Mouse (Mus musculus) ES-Bruce4 (cell line): ENCODE measurements around the gene Grm8. TPM values are rescaled to one million over a fixed set of nuclear protein-coding genes. Genes with fewer than 3 reads are reported as not detected.

ENCODE experiments used
- H3K27ac ChIP-seq: 2 replicates; pipeline ENCODE4 v1.5.1; 2012; ENCODE audit warnings: low read length, inconsistent platforms; ENCODE audit not compliant: insufficient read depth
- H3K27me3 ChIP-seq: 2 replicates; pipeline ENCODE4 v1.6.1; 2012; ENCODE audit warnings: mild to moderate bottlenecking, low read length, inconsistent platforms; ENCODE audit not compliant: control insufficient read depth, poor library complexity, insufficient read depth, severe bottlenecking
- H3K36me3 ChIP-seq: 2 replicates; pipeline ENCODE4 v1.6.1; 2012; ENCODE audit warnings: inconsistent platforms, mild to moderate bottlenecking, low read length, moderate library complexity; ENCODE audit not compliant: control insufficient read depth, poor library complexity, insufficient read depth, severe bottlenecking
- H3K4me1 ChIP-seq: one replicate; pipeline ENCODE4 v1.8.1; 2011; ENCODE audit warnings: low read length; ENCODE audit not compliant: control insufficient read depth, insufficient read depth
- H3K4me3 ChIP-seq: 2 replicates; pipeline ENCODE4 v1.5.1; 2011; ENCODE audit warnings: low read depth, mild to moderate bottlenecking, low read length
- H3K9ac ChIP-seq: 2 replicates; pipeline ENCODE4 v1.6.1; 2012; ENCODE audit warnings: low read depth, mild to moderate bottlenecking, inconsistent platforms; ENCODE audit not compliant: poor library complexity, severe bottlenecking
- H3K9me3 ChIP-seq: replicated peaks from 2 replicates; pipeline ENCODE4 v1.6.1; 2012; ENCODE audit warnings: mild to moderate bottlenecking, low read length, inconsistent platforms; ENCODE audit not compliant: control insufficient read depth, poor library complexity, insufficient read depth, severe bottlenecking
- CTCF ChIP-seq: IDR thresholded peaks from one replicate; pipeline ENCODE4 v1.8.1; 2011; ENCODE audit warnings: low read depth, low read length
- EP300 ChIP-seq: IDR thresholded peaks from 2 replicates; pipeline ENCODE4 v1.6.1; 2011; ENCODE audit warnings: low read depth, low read length; ENCODE audit not compliant: insufficient read depth
- POLR2A ChIP-seq: IDR thresholded peaks from one replicate; pipeline ENCODE4 v1.8.1; 2011; ENCODE audit warnings: low read length; ENCODE audit not compliant: insufficient read depth
- polyA plus RNA-seq: library from polyadenylated mRNA; stranded (reverse); fragments of >200 nt; gene quantifications from 2 replicates; pipeline ENCODE4 v1.2.4, GENCODE M21; 2011; ENCODE audit warnings: low read depth; ENCODE audit not compliant: missing spikeins, insufficient read depth, insufficient read length

The Grm8 gene
- polyA plus RNA-seq, 1 experiment = 1.9 TPM

DNA sequence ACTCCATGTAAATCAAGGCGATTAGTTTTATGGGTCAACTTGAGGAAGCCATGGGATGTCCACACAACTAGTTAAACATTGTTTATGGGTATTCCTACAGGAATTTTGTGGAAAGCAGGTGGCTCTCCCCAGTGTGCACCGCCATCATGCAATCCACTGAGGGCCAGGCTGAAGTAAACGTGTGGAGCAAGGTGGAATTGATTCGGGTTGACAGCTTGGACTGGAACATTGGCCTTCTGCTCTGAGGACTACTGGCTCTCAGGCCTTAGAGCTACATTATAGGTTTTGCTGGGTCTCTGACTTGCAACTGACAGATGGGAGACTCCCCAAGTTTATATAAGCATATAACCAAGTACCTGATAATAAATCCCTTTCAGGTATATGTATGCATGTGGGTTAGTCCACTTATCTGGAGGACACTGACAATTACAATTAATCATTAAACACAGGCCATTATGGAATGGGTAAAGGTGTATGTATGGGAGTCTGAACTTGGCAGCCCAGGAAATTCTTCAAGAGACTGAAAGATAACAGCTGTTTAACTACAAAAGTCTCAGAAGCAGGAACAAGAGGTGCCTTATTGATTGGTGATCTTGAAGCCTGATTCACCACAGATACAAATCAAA is 359.2 kb downstream of the Grm8 start:
- TF ChIP-seq POLR2A (no peak), CTCF (no peak), EP300 (no peak)
- H3K36me3 ChIP-seq = no peaks in the 10 kb centered on the region
- no peaks in the 10 kb centered on the region for H3K9me3 ChIP-seq
- no peak overlapping the region for H3K9ac ChIP-seq
- H3K27me3 ChIP-seq = no peaks in the 10 kb centered on the region
- H3K4me3 ChIP-seq = no peak overlapping the region
- no peaks in the 10 kb centered on the region for H3K4me1 ChIP-seq
- H3K27ac ChIP-seq = no peak overlapping the region

DNA sequence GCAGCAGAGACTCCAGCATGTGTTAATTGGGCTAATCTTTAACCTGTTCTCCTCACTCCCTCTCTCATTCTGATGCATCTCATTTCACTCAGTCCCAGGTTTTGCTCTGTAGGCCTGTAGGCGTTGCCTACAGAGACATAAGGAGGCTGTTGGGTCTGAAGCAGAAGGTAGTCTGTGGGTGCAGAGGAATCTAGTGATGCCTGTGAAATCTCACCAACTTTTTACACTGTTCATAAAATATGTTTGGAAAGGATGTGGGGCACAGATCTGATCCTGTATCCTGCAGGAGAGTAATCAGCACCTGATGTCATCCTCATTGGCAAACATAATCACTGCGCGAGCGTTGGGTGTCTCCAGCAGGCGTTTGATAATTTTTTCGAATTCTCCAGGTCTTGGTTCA is 372.9 kb downstream of the Grm8 start:
- H3K27me3 ChIP-seq = no peaks in the 10 kb centered on the region
- TF ChIP-seq CTCF = no peak
- TF ChIP-seq POLR2A = no peak
- no peaks in the 10 kb centered on the region for H3K9me3 ChIP-seq
- no peak overlapping the region for H3K27ac ChIP-seq
- H3K9ac ChIP-seq = no peak overlapping the region
- no peaks in the 10 kb centered on the region for H3K4me1 ChIP-seq
- H3K36me3 ChIP-seq = no peaks in the 10 kb centered on the region
- no peak overlapping the region for H3K4me3 ChIP-seq

GRCm38 (mm10) chr6:27753290-27753829 is 381.6 kb downstream of the Grm8 start:
- Histone ChIP-seq H3K4me1 (no peaks in the 10 kb centered on the region), H3K36me3 (no peaks in the 10 kb centered on the region), H3K9me3 (no peaks in the 10 kb centered on the region), H3K4me3 (no peak overlapping the region), H3K9ac (no peak overlapping the region), H3K27me3 (no peaks in the 10 kb centered on the region; the same call in 1 of the 2 replicates), H3K27ac (no peak overlapping the region)
- TF ChIP-seq POLR2A (no peak), EP300 (no peak), CTCF (no peak)

DNA sequence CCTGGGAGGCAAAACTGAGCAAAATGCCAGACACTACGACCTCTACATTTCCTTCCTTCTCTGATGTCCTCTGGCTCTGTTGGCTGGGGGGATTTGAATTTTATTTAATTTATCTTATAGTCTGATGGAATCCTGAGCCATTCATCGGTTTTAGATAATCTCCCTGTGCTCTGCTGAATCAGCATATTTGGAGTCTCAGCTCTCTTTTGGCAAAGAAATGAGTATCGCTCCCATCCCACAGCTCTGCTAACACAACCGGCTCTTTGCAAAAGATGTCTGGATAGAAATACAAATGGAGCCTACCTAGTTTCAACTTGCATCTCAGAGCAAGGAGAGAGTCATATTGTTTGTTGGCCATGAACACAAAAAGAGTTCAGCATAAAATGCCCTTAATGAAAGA is 388.5 kb downstream of the Grm8 start:
- no peak for TF ChIP-seq POLR2A
- no peak for TF ChIP-seq CTCF
- no peak for TF ChIP-seq EP300
- H3K9ac ChIP-seq = no peak overlapping the region
- H3K9me3 ChIP-seq = no peaks in the 10 kb centered on the region
- H3K36me3 ChIP-seq = no peaks in the 10 kb centered on the region
- no peaks in the 10 kb centered on the region for H3K4me1 ChIP-seq
- no peak overlapping the region for H3K27ac ChIP-seq
- no peak overlapping the region for H3K4me3 ChIP-seq
- H3K27me3 ChIP-seq = no peaks in the 10 kb centered on the region

DNA sequence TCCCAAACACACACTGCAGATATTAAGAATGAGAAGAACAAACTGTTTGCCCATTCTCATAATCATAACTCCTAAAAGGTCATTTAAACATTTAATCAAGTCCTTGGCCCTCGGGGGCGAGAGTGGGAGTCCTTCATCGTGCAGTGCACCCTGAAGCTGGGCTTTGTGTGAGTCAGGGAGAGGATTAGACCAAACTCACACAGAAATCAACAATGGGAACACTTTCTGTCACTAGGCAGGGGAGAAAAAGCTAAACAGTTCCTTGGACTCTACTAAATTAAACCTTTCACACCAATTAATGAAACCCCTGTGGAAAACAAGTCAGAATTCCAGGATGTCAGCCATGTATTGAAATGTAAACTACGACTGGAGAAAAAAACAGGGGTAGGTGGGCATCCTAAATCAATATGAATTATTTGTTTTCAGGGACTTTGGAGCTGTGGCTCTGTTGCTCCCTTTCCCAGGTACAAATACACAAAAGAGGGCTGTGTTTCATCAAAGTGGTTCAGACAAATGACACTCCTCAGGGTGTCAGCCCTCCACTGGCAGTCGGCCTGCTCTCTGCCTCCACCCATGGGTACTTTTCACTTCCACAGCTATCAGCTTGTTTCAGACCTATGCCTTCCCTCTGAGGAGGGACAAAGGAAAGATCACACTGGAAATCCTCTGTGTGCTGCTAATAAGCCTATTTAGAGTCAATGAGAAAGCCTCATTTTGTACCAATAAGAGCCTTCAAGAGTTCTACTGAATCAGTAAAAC is 389.1 kb downstream of the Grm8 start:
- no peaks in the 10 kb centered on the region for H3K36me3 ChIP-seq
- TF ChIP-seq EP300 (no peak), CTCF (no peak), POLR2A (no peak)
- no peak overlapping the region for H3K4me3 ChIP-seq
- H3K9me3 ChIP-seq = no peaks in the 10 kb centered on the region
- no peak overlapping the region for H3K27ac ChIP-seq
- H3K4me1 ChIP-seq = no peaks in the 10 kb centered on the region
- H3K27me3 ChIP-seq = no peaks in the 10 kb centered on the region
- no peak overlapping the region for H3K9ac ChIP-seq

- TF ChIP-seq CTCF (no peak), POLR2A (no peak), EP300 (no peak)
- Histone ChIP-seq H3K4me1 (no peaks in the 10 kb centered on the region), H3K27me3 (no peaks in the 10 kb centered on the region), H3K4me3 (no peak overlapping the region), H3K36me3 (no peaks in the 10 kb centered on the region), H3K9me3 (no peaks in the 10 kb centered on the region), H3K27ac (no peak overlapping the region), H3K9ac (no peak overlapping the region)
These were observed 445.6 kb downstream of the Grm8 start for GRCm38 (mm10) chr6:27689382-27689781.
